Mouse (Mus musculus): ENCODE data around the gene Zfp46. TPM values are rescaled to one million over a fixed set of nuclear protein-coding genes. Genes with fewer than 3 reads are reported as not detected.

The Zfp46 gene
- polyA plus RNA-seq, 1 experiment from 2014 or later, result 25.8 TPM

DNA sequence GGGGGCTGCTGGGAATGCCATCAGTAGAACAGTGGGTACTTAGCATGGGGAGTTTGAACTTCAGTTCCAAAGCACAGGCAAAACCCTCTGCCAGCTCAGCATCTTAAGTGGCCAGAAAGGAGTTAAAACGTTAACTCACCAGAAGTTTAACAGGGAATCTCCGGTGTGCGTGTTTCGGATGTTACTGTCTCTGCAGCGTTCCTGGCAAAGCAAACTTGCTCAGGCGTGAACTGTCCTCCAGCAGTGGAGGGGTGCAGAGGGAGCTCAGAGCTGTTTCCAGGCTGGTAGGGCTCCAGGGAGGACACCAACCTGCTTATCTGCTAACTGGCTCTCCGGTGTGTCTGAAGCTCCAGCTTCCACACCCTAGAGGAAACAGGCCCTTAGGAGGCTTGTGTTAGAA, 11.5 kb downstream of the Zfp46 start:
- H3K4me2 ChIP-seq, result no peak overlapping the region
- no peak overlapping the region for H3K9ac ChIP-seq
- H3K4me1 ChIP-seq, result peaks cover 4% of the 10 kb centered on the region
- peaks cover 41% of the 10 kb centered on the region for H3K36me3 ChIP-seq (replicated peaks)
- no peaks in the 10 kb centered on the region for H3K27me3 ChIP-seq
- H3K4me3 ChIP-seq (replicated peaks), result no peak overlapping the region
- ATAC-seq (ENCODE audit: low FRiP score), result no peak
- H3K9me3 ChIP-seq, result no peaks in the 10 kb centered on the region
- no peak overlapping the region for H3K27ac ChIP-seq
- WGBS, result 76% methylated on average over 7 of the region's 7 CpGs

DNA sequence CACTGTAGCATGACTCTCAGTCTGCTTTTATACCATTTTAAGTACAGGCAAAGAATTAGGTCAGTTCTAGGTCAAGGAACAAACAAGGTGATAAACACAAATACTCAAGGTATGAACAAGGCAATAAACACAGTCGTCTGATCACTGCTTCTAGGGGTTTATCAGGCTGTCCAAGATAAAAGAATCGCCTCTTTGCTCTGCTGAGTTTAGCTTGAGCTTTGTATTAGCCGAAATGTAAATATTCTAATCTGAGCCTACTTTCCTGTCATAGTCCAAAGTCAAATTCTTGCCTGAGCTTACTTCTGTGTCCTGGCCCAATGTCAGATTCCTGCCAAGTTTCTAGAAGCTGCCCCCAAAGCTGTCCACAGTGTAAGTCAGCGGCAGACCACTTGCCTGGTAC, 18.0 kb downstream of the Zfp46 start:
- no peak overlapping the region for H3K27ac ChIP-seq
- H3K27me3 ChIP-seq, result no peaks in the 10 kb centered on the region; the same call in 1 of the 2 replicates
- no peaks in the 10 kb centered on the region for H3K4me1 ChIP-seq
- H3K4me3 ChIP-seq (replicated peaks), result no peak overlapping the region
- 80% methylated on average over 4 of the region's 4 CpGs for WGBS
- no peak overlapping the region for H3K9ac ChIP-seq
- H3K36me3 ChIP-seq (replicated peaks), result no peaks in the 10 kb centered on the region
- no peak for ATAC-seq (ENCODE audit: low FRiP score)
- no peak overlapping the region for H3K4me2 ChIP-seq
- H3K9me3 ChIP-seq, result no peaks in the 10 kb centered on the region

DNA sequence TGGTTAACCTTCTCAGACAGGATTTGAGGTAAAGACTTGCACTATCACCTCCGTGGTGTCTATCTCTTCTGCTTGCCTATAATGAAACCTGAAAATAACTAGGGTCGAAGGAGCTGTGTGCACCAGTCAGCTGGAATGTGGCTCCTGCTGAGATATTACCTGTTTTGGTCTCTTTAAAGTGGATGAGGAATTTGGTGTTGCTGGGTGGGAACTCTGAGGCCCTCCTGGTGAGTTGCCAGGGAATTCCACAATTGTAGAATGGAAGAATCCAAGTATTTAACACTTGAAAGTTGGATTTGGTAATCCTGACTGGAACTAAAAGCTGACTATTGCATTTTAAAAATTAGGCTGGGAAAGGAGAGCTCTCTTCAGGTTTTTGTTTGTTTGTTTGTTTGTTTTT, 19.7 kb downstream of the Zfp46 start:
- 49% methylated on average over 2 of the region's 2 CpGs for WGBS
- ATAC-seq (ENCODE audit: low FRiP score), result no peak
- H3K36me3 ChIP-seq (replicated peaks), result no peaks in the 10 kb centered on the region
- no peak overlapping the region for H3K4me3 ChIP-seq (replicated peaks)
- H3K27ac ChIP-seq, result no peak overlapping the region
- no peaks in the 10 kb centered on the region for H3K9me3 ChIP-seq
- H3K4me1 ChIP-seq, result peaks cover 1% of the 10 kb centered on the region; the same call in 1 of the 2 replicates
- H3K4me2 ChIP-seq, result no peak overlapping the region
- no peak overlapping the region for H3K9ac ChIP-seq
- H3K27me3 ChIP-seq, result no peaks in the 10 kb centered on the region; the same call in 1 of the 2 replicates

DNA sequence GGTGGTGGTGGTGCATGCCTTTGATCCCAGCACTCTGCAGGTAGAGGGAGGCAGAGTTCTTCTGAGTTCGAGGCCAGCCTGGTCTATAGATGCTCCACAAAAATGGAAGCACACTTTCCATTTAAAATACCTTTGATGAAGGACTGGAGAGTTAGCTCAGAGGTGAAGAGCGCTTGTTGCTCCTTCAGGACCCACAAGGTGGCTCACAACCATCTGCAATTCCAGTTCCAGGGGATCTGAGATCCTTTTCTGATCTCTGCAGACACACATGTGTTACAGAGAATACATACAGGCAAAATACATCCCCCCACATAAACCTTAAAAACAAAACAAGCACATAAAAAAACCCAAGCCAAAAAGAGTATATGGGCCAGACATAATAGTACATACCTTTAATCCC, 23.9 kb downstream of the Zfp46 start:
- no peak overlapping the region for H3K4me2 ChIP-seq
- WGBS, result 64% methylated on average over 2 of the region's 2 CpGs
- peaks cover 21% of the 10 kb centered on the region for H3K4me1 ChIP-seq
- no peaks in the 10 kb centered on the region for H3K36me3 ChIP-seq (replicated peaks)
- H3K27me3 ChIP-seq, result no peaks in the 10 kb centered on the region; the same call in 1 of the 2 replicates
- no peak overlapping the region for H3K9ac ChIP-seq
- H3K4me3 ChIP-seq (replicated peaks), result no peak overlapping the region
- ATAC-seq (ENCODE audit: low FRiP score), result no peak
- no peak overlapping the region for H3K27ac ChIP-seq
- H3K9me3 ChIP-seq, result no peaks in the 10 kb centered on the region

DNA sequence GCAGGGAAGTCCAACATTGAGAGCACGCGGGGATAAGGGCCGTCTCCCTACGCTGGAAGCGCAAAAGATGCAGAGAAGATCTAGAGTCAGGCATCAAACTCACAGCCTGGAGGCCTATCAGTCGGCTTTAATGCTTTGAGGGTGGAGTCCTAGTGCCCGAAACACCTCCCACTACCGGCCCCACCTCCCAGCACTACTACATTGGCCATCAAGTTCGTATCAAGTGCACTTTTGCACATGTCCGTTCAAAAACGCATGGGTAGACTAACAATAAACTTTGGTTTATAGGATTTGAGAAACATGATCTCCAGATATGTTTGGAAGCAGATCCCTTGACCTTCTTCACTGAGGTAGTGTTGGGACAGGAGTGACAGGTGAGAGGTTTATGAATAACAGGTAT, 25.3 kb downstream of the Zfp46 start:
- Histone ChIP-seq H3K9me3 (no peaks in the 10 kb centered on the region), H3K4me2 (peak overlapping the region; percentile 65), H3K36me3 (replicated peaks) (no peaks in the 10 kb centered on the region), H3K27ac (peak overlapping the region; percentile 99), H3K4me3 (replicated peaks) (peak overlapping the region; percentile 94), H3K4me1 (peaks cover 34% of the 10 kb centered on the region), H3K9ac (peak overlapping the region; percentile 65), H3K27me3 (no peaks in the 10 kb centered on the region; the same call in 1 of the 2 replicates)
- ATAC-seq (ENCODE audit: low FRiP score), result no peak
- WGBS, result 6% methylated on average over 11 of the region's 11 CpGs

DNA sequence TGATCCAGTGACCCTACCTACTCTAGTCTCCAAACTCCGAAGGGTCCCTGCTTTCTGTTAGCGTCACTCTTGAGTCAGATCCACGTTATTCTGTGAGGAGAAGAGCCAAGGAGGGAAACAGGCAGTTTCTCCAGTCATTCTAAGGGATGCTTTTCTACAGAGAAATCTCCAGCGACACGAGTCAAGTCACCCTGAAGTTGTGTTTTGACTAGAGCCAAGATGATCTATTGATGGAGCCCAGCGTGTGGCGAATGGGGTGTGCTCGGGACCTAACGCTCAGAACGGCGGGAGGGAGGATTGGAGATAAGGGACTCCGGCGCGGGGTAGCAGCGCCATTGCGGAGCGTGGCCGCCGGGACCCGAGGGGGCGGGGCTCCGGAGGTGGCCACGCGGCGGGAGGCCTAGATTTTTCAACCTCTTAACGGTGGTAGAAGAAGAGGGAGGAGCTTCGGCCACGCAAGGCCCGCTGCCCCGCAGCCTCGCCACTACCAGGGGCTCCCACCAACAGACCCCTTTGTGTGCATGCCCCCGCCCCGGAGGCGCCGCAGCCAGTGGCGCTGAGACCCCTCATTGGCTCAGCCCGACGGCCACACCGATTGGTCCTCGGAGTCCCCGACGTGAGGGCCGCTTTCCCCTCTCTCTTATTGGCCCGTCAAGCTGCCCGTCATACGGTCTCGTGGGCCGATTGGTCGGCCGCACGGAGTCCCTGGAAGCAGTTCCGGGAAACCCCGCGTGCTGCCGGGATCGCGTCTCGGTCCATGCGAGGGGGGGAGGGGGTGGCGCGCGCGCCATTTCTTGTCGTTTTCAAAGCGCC, 26.0 kb downstream of the Zfp46 start, which contains the start of gene Hnrnpr:
Hnrnpr (plus strand) TSS at position 714 of the 813 bp plus-strand sequence.
- Histone ChIP-seq H3K9me3 (no peaks in the 10 kb centered on the region), H3K9ac (peak within 1 kb of the TSS; percentile 100), H3K4me3 (replicated peaks) (peak within 1 kb of the TSS; percentile 94), H3K36me3 (replicated peaks) (no peaks in the 10 kb centered on the region), H3K4me1 (peaks cover 38% of the 10 kb centered on the region), H3K27ac (peak within 1 kb of the TSS; percentile 99), H3K4me2 (peak within 1 kb of the TSS; percentile 65), H3K27me3 (no peaks in the 10 kb centered on the region; the same call in 1 of the 2 replicates)
- ATAC-seq (ENCODE audit: low FRiP score), result peak; percentile 100
- WGBS, result under 1% methylated on average over 55 of the region's 65 CpGs

DNA sequence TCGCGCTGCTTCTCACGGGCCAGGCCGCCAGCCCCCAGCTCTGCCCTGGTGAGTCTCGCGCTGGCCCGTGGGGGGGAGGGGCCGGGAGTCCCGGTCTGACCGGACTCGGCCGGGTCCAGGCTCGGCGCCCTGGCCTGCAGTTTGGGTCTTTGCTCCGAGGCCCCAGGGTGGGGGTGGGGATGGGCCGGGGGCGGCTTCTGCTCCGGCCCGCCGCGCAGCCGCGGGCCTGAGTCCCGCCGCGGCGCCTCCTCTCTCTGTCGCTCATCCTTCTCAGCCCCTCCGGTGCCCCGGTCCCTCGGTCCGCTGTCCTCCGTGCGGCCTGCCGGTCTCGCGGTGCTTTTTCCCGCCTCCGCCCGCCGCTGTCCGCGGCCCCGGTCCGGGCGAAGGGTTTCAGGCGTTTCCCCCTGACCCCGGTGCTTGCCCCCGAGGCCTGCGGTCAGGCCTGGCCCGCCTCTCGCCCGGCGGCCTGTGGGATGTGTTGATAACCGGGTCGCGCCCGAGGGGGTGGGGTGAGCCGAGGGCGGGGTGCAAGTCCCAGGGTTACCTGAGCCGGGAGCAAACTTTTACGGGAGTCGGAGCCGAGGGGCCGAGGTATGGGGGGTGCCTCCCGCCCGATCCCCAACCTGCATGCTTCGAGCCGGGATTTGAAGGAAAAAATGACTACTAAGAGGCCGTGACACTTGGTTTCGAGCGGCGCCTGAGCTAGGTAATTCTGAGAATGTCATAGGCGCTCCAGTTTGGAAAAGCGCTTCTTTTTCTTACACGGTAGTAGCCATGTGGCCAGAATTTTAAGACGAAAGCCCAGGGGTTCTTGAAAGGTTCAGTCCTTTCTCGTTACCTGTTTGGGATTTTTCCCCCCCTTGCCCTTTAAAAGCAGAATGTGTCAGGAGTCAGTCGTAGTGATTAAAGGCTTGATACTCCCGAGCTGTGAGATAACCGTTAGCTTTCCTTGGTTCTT, 26.8 kb downstream of the Zfp46 start:
- WGBS, result under 1% methylated on average over 77 of the region's 81 CpGs
- Histone ChIP-seq H3K27me3 (no peaks in the 10 kb centered on the region; the same call in 1 of the 2 replicates), H3K27ac (peak overlapping the region; percentile 99), H3K9ac (peak overlapping the region; percentile 100), H3K9me3 (no peaks in the 10 kb centered on the region), H3K4me1 (peaks cover 38% of the 10 kb centered on the region), H3K4me3 (replicated peaks) (peak overlapping the region; percentile 94), H3K4me2 (peak overlapping the region; percentile 65), H3K36me3 (replicated peaks) (peaks cover 1% of the 10 kb centered on the region; the same call in 1 of the 2 replicates)
- ATAC-seq (ENCODE audit: low FRiP score), result 0 out of 2 replicates have a peak, but pooled peaks have one; percentile 7

DNA sequence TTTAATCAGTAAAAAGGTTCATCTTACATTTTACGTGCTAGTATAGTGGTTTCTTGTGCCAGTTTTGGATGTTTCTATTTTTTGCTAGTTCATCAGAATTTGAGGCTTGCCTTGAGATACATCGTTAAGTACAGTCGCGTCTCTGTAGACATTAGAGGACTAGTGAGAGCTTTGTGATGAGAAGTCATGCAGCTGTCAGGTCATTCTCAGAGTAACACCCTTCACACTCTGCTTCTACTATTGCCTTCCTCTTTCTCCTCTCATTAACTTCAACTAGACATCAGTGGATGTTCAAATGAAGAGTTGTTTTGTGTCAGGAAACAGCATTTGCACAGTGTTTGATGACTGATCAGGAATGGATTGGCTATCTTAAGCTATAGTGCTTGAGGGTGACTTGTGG, 28.1 kb downstream of the Zfp46 start:
- H3K27me3 ChIP-seq, result no peaks in the 10 kb centered on the region
- H3K4me1 ChIP-seq, result peaks cover 38% of the 10 kb centered on the region
- ATAC-seq (ENCODE audit: low FRiP score), result no peak
- no peak overlapping the region for H3K27ac ChIP-seq
- peak overlapping the region; percentile 65 for H3K4me2 ChIP-seq
- 22% methylated on average over 4 of the region's 4 CpGs for WGBS
- H3K9ac ChIP-seq, result peak overlapping the region; percentile 100
- no peaks in the 10 kb centered on the region for H3K9me3 ChIP-seq
- H3K4me3 ChIP-seq (replicated peaks), result peak overlapping the region; percentile 94
- H3K36me3 ChIP-seq (replicated peaks), result peaks cover 12% of the 10 kb centered on the region

DNA sequence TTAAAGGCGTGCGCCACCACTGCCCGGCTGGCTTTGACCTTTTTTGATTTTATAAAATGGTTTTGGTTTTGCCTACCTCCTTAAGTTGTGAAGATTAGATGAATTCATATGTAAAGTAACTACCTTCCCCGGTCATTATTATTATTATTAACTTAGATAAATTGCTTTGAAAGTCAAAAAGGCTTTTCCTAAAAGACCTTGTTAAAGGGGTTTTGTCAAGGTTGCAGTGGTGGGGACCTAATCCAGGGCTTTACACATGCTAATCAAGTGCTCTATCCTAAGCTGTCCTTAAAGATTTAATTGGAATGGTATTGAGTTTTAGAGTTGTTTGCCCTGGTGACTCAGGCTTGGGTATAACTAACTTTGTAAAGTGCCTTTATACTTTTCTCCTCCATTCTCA, 33.2 kb downstream of the Zfp46 start:
- Histone ChIP-seq H3K4me2 (no peak overlapping the region), H3K36me3 (replicated peaks) (peaks cover 58% of the 10 kb centered on the region), H3K9me3 (no peaks in the 10 kb centered on the region), H3K9ac (no peak overlapping the region), H3K27ac (no peak overlapping the region), H3K4me1 (peaks cover 22% of the 10 kb centered on the region), H3K4me3 (replicated peaks) (no peak overlapping the region), H3K27me3 (no peaks in the 10 kb centered on the region)
- no peak for ATAC-seq (ENCODE audit: low FRiP score)
- 53% methylated on average over 4 of the region's 4 CpGs for WGBS

DNA sequence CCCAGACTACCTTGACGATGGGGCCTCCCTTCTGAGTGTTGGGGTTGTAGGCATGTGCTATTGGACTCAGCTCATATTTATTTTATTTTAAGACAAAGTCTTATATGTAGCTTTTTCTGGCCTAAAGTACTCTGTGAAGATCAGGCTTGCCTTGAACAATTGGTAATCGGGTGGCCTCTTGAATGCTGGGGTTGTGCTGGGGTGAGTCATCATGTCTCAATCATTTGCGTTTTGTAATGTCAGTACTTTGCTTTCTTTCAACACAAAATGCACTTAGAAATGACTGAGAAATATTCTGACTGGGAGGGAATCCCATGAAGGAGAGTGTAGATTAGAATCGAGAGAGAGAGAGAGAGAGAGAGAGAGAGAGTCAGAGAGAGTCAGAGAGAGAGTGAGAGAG, 35.5 kb downstream of the Zfp46 start:
- Histone ChIP-seq H3K9ac (no peak overlapping the region), H3K4me2 (no peak overlapping the region), H3K9me3 (no peaks in the 10 kb centered on the region), H3K27me3 (no peaks in the 10 kb centered on the region), H3K27ac (no peak overlapping the region), H3K36me3 (replicated peaks) (peaks cover 76% of the 10 kb centered on the region), H3K4me3 (replicated peaks) (no peak overlapping the region), H3K4me1 (peaks cover 2% of the 10 kb centered on the region)
- ATAC-seq (ENCODE audit: low FRiP score), result no peak
- 91% methylated on average over 4 of the region's 4 CpGs for WGBS

DNA sequence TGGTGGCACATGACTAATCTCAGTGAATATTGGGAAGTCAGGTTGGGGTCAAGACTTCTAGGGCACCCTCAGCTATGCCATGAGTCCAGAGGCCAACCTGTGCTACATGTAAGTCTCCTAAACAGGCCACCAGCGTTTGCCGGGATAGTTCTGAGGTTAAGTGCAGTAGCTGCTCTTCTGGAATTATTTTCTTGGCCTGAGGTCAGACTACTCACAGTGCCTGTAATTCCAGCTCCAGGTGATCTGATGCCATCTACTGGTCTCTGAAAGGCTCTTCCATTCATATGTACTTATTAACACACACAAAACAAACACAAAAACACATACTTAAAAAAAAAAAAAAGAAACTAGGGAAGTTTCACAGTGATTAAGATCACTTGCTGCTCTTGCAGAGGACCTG, 39.7 kb downstream of the Zfp46 start:
- peaks cover 79% of the 10 kb centered on the region for H3K36me3 ChIP-seq (replicated peaks)
- no peaks in the 10 kb centered on the region for H3K9me3 ChIP-seq
- no peaks in the 10 kb centered on the region for H3K4me1 ChIP-seq
- no peak for ATAC-seq (ENCODE audit: low FRiP score)
- no peak overlapping the region for H3K9ac ChIP-seq
- H3K4me2 ChIP-seq, result no peak overlapping the region
- H3K4me3 ChIP-seq (replicated peaks), result no peak overlapping the region
- no peaks in the 10 kb centered on the region for H3K27me3 ChIP-seq
- no peak overlapping the region for H3K27ac ChIP-seq
- 82% methylated on average over 2 of the region's 2 CpGs for WGBS

DNA sequence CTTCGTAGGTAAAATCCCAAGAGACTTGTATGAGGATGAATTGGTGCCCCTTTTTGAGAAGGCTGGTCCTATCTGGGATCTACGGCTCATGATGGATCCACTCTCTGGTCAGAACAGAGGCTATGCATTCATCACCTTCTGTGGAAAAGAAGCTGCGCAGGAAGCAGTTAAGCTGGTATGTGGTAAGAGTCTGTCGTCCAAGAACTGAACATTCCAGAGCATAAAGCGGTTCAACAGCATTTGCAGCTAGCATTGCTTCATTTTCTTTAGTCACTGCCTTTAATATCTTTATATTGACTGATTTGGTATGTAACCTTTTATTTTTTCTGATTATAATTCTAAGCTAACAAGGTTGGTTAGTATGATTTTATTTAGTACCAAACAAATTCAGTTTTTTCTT, 42.8 kb downstream of the Zfp46 start:
- ATAC-seq (ENCODE audit: low FRiP score), result no peak
- H3K4me2 ChIP-seq, result no peak overlapping the region
- no peaks in the 10 kb centered on the region for H3K27me3 ChIP-seq
- H3K9ac ChIP-seq, result no peak overlapping the region
- no peaks in the 10 kb centered on the region for H3K9me3 ChIP-seq
- H3K4me3 ChIP-seq (replicated peaks), result no peak overlapping the region
- H3K36me3 ChIP-seq (replicated peaks), result peaks cover 69% of the 10 kb centered on the region
- H3K4me1 ChIP-seq, result no peaks in the 10 kb centered on the region
- WGBS, result 90% methylated on average over 5 of the region's 5 CpGs
- H3K27ac ChIP-seq, result no peak overlapping the region
